Mouse (Mus musculus) ES-E14 (cell line): ENCODE data around the gene Gpr84.

Source experiments
- CHD2 ChIP-seq: IDR thresholded peaks from 2 replicates; pipeline ENCODE4 v1.6.1; 2014; ENCODE audit warnings: mild to moderate bottlenecking, low read depth, low read length, inconsistent platforms
- HCFC1 ChIP-seq: IDR thresholded peaks from 2 replicates; pipeline ENCODE4 v1.6.1; 2012; ENCODE audit warnings: low read length, inconsistent platforms, borderline replicate concordance; ENCODE audit not compliant: insufficient read depth
- MAFK ChIP-seq: IDR thresholded peaks from 2 replicates; pipeline ENCODE4 v1.6.1; 2014; ENCODE audit warnings: mild to moderate bottlenecking, low read depth, low read length, inconsistent platforms; ENCODE audit not compliant: insufficient read depth
- ZC3H11A ChIP-seq: IDR thresholded peaks from 2 replicates; pipeline ENCODE4 v1.6.1; 2012; ENCODE audit warnings: low read depth, mild to moderate bottlenecking, inconsistent platforms, low read length, borderline replicate concordance
- ZNF384 ChIP-seq: IDR thresholded peaks from 2 replicates; pipeline ENCODE4 v1.6.1; 2012; ENCODE audit warnings: low read depth, low read length, inconsistent platforms

DNA sequence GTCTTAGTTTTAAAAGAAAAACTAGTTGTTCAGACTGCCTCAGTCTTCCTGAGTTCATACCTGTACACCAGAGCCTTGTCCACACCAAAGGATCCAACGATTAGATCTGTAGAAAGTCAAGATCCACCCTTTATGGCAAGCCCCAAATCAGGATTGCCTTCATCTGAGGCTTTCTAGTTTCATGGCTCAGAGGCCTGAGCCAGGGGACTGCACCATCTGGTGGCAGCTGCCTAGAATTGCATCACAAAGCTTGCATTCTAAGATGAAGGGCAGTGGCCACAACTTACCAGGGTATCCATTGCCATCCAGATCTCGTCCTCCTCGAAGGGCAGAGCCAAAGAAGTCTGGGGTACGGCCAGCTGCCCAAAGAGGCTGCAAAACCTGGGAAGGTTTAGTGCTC is 42.4 kb upstream of the Gpr84 start:
- no peak for TF ChIP-seq CHD2
- no peak for TF ChIP-seq HCFC1
- no peak for TF ChIP-seq ZNF384
- no peak for TF ChIP-seq ZC3H11A
- no peak for TF ChIP-seq MAFK
